Mouse (Mus musculus): ENCODE measurements around the gene Mmp19. TPM values are rescaled to one million over a fixed set of nuclear protein-coding genes. Genes with fewer than 3 reads are reported as not detected.
A peak's percentile ranks its signal among the peaks of the same experiment; 100 is the strongest.

Mmp19 gene
- 1.2 and 2.5 TPM in 2 replicates for polyA plus RNA-seq (2012; rRNA removed)

GRCm38 (mm10) chr10:128790398-128791124 is at the start of gene Mmp19:
Mmp19 (plus strand) TSS chr10:128790910.
- no peaks in the 10 kb centered on the region for H3K36me3 ChIP-seq (ENCODE audit: control insufficient read depth, insufficient read depth, low read length)
- no peaks in the 10 kb centered on the region for H3K27me3 ChIP-seq (ENCODE audit: control insufficient read depth, insufficient read depth, low read length)
- TF ChIP-seq CTCF (IDR thresholded peaks at IDR 0.05; ENCODE audit: extremely low read depth, insufficient read length, insufficient replicate concordance, low read depth, low read length): no peak
- no peaks in the 10 kb centered on the region for H3K4me1 ChIP-seq (ENCODE audit: control insufficient read depth, insufficient read depth, insufficient read length, low read length)
- 67% methylated on average over 7 of the region's 7 CpGs for WGBS
- no peak within 1 kb of the TSS for H3K27ac ChIP-seq (ENCODE audit: insufficient read depth, low read depth, low read length)
- H3K4me3 ChIP-seq (ENCODE audit: low read depth, low read length): peak within 1 kb of the TSS; percentile 43

- 6% methylated on average over 4 of the region's 4 CpGs for WGBS
- Histone ChIP-seq H3K27ac (ENCODE audit: insufficient read depth, low read depth, low read length) (peak overlapping the region; percentile 97), H3K4me1 (ENCODE audit: control insufficient read depth, insufficient read depth, insufficient read length, low read length) (peaks cover 10% of the 10 kb centered on the region), H3K27me3 (ENCODE audit: control insufficient read depth, insufficient read depth, low read length) (no peaks in the 10 kb centered on the region), H3K4me3 (ENCODE audit: low read depth, low read length) (peak overlapping the region; percentile 38), H3K36me3 (ENCODE audit: control insufficient read depth, insufficient read depth, low read length) (peaks cover 5% of the 10 kb centered on the region; the same call in 1 of the 2 replicates)
- TF ChIP-seq CTCF (IDR thresholded peaks at IDR 0.05; ENCODE audit: extremely low read depth, insufficient read length, insufficient replicate concordance, low read depth, low read length) (no peak), POLR2A (IDR thresholded peaks at IDR 0.05; ENCODE audit: low read depth, low read length) (no peak; the same call in 1 of the 2 replicates)
These were observed 48.1 kb upstream of the Mmp19 start for GRCm38 (mm10) chr10:128742616-128743015.

GRCm38 (mm10) chr10:128743235-128743634 is 47.5 kb upstream of the Mmp19 start:
- under 1% methylated on average over 7 of the region's 7 CpGs for WGBS
- no peaks in the 10 kb centered on the region for H3K27me3 ChIP-seq (ENCODE audit: control insufficient read depth, insufficient read depth, low read length)
- H3K4me1 ChIP-seq (ENCODE audit: control insufficient read depth, insufficient read depth, insufficient read length, low read length): peaks cover 10% of the 10 kb centered on the region
- peaks cover 5% of the 10 kb centered on the region; the same call in 1 of the 2 replicates for H3K36me3 ChIP-seq (ENCODE audit: control insufficient read depth, insufficient read depth, low read length)
- peak overlapping the region; percentile 97 for H3K4me3 ChIP-seq (ENCODE audit: low read depth, low read length)
- TF ChIP-seq CTCF (IDR thresholded peaks at IDR 0.05; ENCODE audit: extremely low read depth, insufficient read length, insufficient replicate concordance, low read depth, low read length) (no peak), POLR2A (IDR thresholded peaks at IDR 0.05; ENCODE audit: low read depth, low read length) (no peak)
- H3K27ac ChIP-seq (ENCODE audit: insufficient read depth, low read depth, low read length): peak overlapping the region; percentile 97

DNA sequence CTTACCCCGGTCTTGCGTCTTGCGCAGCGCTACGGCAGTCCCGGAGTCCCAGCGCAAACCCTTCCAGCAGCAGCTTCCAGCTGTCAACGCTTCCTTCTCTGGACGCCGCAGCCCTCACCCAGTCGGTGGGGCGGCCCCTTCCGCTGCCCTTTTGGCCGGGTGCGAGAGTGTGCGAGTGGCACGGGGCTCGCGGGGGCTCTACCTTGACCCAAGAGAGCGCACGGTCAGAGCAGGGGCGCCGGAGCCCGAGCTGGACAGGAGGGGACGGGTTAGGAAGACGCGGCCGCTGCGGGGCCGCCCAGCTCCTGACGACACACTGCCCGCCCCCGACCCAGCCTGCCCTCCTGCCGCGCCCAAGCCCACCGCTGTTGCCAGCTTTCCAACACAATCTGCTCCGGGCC is 46.9 kb upstream of the Mmp19 start:
- Histone ChIP-seq H3K36me3 (ENCODE audit: control insufficient read depth, insufficient read depth, low read length) (0 out of 2 replicates have a peak, but pooled peaks cover 1% of the 10 kb centered on the region), H3K27ac (ENCODE audit: insufficient read depth, low read depth, low read length) (peak overlapping the region; percentile 97), H3K27me3 (ENCODE audit: control insufficient read depth, insufficient read depth, low read length) (no peaks in the 10 kb centered on the region), H3K4me3 (ENCODE audit: low read depth, low read length) (peak overlapping the region; percentile 97), H3K4me1 (ENCODE audit: control insufficient read depth, insufficient read depth, insufficient read length, low read length) (peaks cover 10% of the 10 kb centered on the region)
- TF ChIP-seq POLR2A (IDR thresholded peaks at IDR 0.05; ENCODE audit: low read depth, low read length) (no peak; the same call in 1 of the 2 replicates), CTCF (IDR thresholded peaks at IDR 0.05; ENCODE audit: extremely low read depth, insufficient read length, insufficient replicate concordance, low read depth, low read length) (no peak)
- WGBS: under 1% methylated on average over 37 of the region's 37 CpGs

DNA sequence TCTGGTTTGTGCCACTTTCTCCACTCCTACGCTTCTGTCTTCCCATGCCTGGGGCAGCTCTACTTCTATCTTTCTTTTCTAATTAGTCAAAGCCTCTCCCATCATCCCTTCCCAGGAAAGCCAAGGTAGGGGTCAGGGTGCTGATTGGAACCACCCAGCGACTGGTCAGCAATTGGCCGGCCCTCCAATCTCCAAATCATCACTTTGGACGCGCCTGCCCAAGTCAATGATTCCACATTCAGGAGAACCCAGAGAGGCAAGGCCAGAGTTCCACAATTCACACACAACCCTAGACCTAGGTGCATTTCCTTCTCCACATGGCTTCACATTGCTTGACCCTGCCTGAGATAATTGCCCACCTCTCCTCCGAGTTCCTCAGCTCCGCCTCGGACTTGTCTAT is 46.5 kb upstream of the Mmp19 start:
- peak overlapping the region; percentile 97 for H3K4me3 ChIP-seq (ENCODE audit: low read depth, low read length)
- H3K4me1 ChIP-seq (ENCODE audit: control insufficient read depth, insufficient read depth, insufficient read length, low read length): peaks cover 10% of the 10 kb centered on the region
- TF ChIP-seq POLR2A (IDR thresholded peaks at IDR 0.05; ENCODE audit: low read depth, low read length) (no peak; the same call in 1 of the 2 replicates), CTCF (IDR thresholded peaks at IDR 0.05; ENCODE audit: extremely low read depth, insufficient read length, insufficient replicate concordance, low read depth, low read length) (no peak)
- H3K27ac ChIP-seq (ENCODE audit: insufficient read depth, low read depth, low read length): peak overlapping the region; percentile 97
- H3K36me3 ChIP-seq (ENCODE audit: control insufficient read depth, insufficient read depth, low read length): 0 out of 2 replicates have a peak, but pooled peaks cover 1% of the 10 kb centered on the region
- 7% methylated on average over 8 of the region's 8 CpGs for WGBS
- no peaks in the 10 kb centered on the region for H3K27me3 ChIP-seq (ENCODE audit: control insufficient read depth, insufficient read depth, low read length)

- peak within 1 kb of the TSS; percentile 97 for H3K27ac ChIP-seq (ENCODE audit: insufficient read depth, low read depth, low read length)
- 13% methylated on average over 18 of the region's 18 CpGs for WGBS
- H3K27me3 ChIP-seq (ENCODE audit: control insufficient read depth, insufficient read depth, low read length): no peaks in the 10 kb centered on the region
- H3K4me3 ChIP-seq (ENCODE audit: low read depth, low read length): peak within 1 kb of the TSS; percentile 97
- no peaks in the 10 kb centered on the region for H3K36me3 ChIP-seq (ENCODE audit: control insufficient read depth, insufficient read depth, low read length)
- peak; percentile 49; the same call in 1 of the 2 replicates for TF ChIP-seq POLR2A (IDR thresholded peaks at IDR 0.05; ENCODE audit: low read depth, low read length)
- no peak; the same call in 1 of the 2 replicates for TF ChIP-seq CTCF (IDR thresholded peaks at IDR 0.05; ENCODE audit: extremely low read depth, insufficient read length, insufficient replicate concordance, low read depth, low read length)
- peaks cover 10% of the 10 kb centered on the region for H3K4me1 ChIP-seq (ENCODE audit: control insufficient read depth, insufficient read depth, insufficient read length, low read length)
These were observed 45.8 kb upstream of the Mmp19 start, which contains the start of gene Dgka for GRCm38 (mm10) chr10:128744680-128745601. Dgka (minus strand) TSS chr10:128744855.
